Mouse (Mus musculus) midbrain, embryonic 12.5 days (tissue): ENCODE measurements around the gene Hdgf. TPM values are rescaled to one million over a fixed set of nuclear protein-coding genes. Genes with fewer than 3 reads are reported as not detected.
"Not testable (repeated sequence)": the region's sequence is repeated elsewhere in the genome, so short reads cannot be mapped to it uniquely, and the experiment has no call there.

Experiments
- ATAC-seq: fragments of 200-750 bp; cut with Nextera tagmentation; 2 replicates; pipeline ENCODE4 v1.8.0; 2017; ENCODE audit warnings: low read depth, moderate TSS enrichment, moderate library complexity; ENCODE audit not compliant: low FRiP score
- H3K27ac ChIP-seq: fragments of 300-500 bp; sonication (generic); replicated peaks from 2 replicates; pipeline ENCODE4 v1.5.1; 2016; ENCODE audit warnings: mild to moderate bottlenecking
- H3K27me3 ChIP-seq: fragments of 300-500 bp; sonication (generic); 2 replicates; pipeline ENCODE4 v1.6.1; 2016; ENCODE audit warnings: mild to moderate bottlenecking
- H3K36me3 ChIP-seq: fragments of 300-500 bp; sonication (generic); 2 replicates; pipeline ENCODE4 v1.6.1; 2016
- H3K4me1 ChIP-seq: fragments of 300-500 bp; sonication (generic); 2 replicates; pipeline ENCODE4 v1.6.1; 2016
- H3K4me2 ChIP-seq: fragments of 300-500 bp; sonication (generic); replicated peaks from 2 replicates; pipeline ENCODE4 v1.6.1; 2016; ENCODE audit warnings: mild to moderate bottlenecking, moderate library complexity
- H3K4me3 ChIP-seq: fragments of 300-500 bp; sonication (generic); 2 replicates; pipeline ENCODE4 v1.5.1; 2016; ENCODE audit warnings: mild to moderate bottlenecking
- H3K9ac ChIP-seq: fragments of 300-500 bp; sonication (generic); replicated peaks from 2 replicates; pipeline ENCODE4 v1.6.1; 2016; ENCODE audit warnings: mild to moderate bottlenecking, moderate library complexity
- H3K9me3 ChIP-seq: fragments of 300-500 bp; sonication (generic); 2 replicates; pipeline ENCODE4 v1.6.1; 2016; ENCODE audit warnings: mild to moderate bottlenecking
- WGBS: fragments of 180-500 bp; shearing (Covaris S2); methylation state at CpG from one replicate; pipeline ENCODE4 v1.1.7; 2016; 5-methylcytosine and 5-hydroxymethylcytosine counted together
- polyA plus RNA-seq: library from polyadenylated mRNA; unstranded; fragments of >200 nt; fragmentation: Nextera tagmentation; extraction: Ambion mirVana; gene quantifications from 2 replicates; pipeline ENCODE4 v1.2.1, GENCODE M21; 2016

Gene Hdgf
- polyA plus RNA-seq = 233 and 243 TPM in 2 replicates

GRCm38 (mm10) chr3:87905880-87906485, at the start of gene Hdgf:
Hdgf (plus strand) TSS chr3:87906321.
- H3K4me1 ChIP-seq = peaks cover 39% of the 10 kb centered on the region
- peak within 1 kb of the TSS; percentile 92 for H3K27ac ChIP-seq
- no peaks in the 10 kb centered on the region for H3K36me3 ChIP-seq
- peak within 1 kb of the TSS; percentile 98 for H3K4me3 ChIP-seq
- no peaks in the 10 kb centered on the region for H3K9me3 ChIP-seq
- 2% methylated on average over 57 of the region's 57 CpGs for WGBS
- H3K9ac ChIP-seq = peak within 1 kb of the TSS; percentile 91
- H3K4me2 ChIP-seq = peak within 1 kb of the TSS; percentile 97
- H3K27me3 ChIP-seq = no peaks in the 10 kb centered on the region
- peak; percentile 95 for ATAC-seq

GRCm38 (mm10) chr3:87857666-87858065, 48.5 kb upstream of the Hdgf start:
- Histone ChIP-seq H3K4me1 (peaks cover 6% of the 10 kb centered on the region; the same call in 1 of the 2 replicates), H3K9me3 (no peaks in the 10 kb centered on the region), H3K27ac (no peak overlapping the region), H3K36me3 (peaks cover 61% of the 10 kb centered on the region), H3K4me3 (no peak overlapping the region), H3K27me3 (no peaks in the 10 kb centered on the region), H3K9ac (no peak overlapping the region), H3K4me2 (no peak overlapping the region)
- ATAC-seq = no peak
- WGBS = 91% methylated on average over 8 of the region's 8 CpGs

GRCm38 (mm10) chr3:87859813-87860212, 46.3 kb upstream of the Hdgf start:
- no peak overlapping the region for H3K27ac ChIP-seq
- WGBS = 33% methylated on average over 3 of the region's 3 CpGs
- H3K4me2 ChIP-seq = no peak overlapping the region
- no peaks in the 10 kb centered on the region for H3K4me1 ChIP-seq
- peaks cover 74% of the 10 kb centered on the region for H3K36me3 ChIP-seq
- H3K9me3 ChIP-seq = no peaks in the 10 kb centered on the region
- no peaks in the 10 kb centered on the region for H3K27me3 ChIP-seq
- ATAC-seq = no peak
- H3K9ac ChIP-seq = no peak overlapping the region
- no peak overlapping the region for H3K4me3 ChIP-seq

DNA sequence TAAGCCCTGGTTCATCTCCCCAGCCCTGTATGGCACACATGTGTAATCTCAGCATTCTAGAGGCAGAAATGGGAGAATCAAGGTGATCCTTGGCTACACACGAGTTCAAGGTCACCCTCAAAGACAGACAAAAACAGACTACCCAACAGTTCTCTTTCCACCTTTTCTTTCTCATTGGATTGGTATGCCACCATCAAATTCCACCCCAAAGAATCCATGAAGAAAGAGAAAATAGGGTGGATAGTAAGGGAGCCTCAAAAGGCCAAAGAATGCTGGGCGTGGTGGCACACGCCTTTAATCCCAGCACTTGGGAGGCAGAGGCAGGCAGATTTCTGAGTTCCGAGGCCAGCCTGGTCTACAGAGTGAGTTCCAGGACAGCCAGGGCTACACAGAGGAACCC, 42.0 kb upstream of the Hdgf start:
- not testable (repeated sequence) for H3K4me2 ChIP-seq, ATAC-seq, H3K4me1 ChIP-seq, H3K9ac ChIP-seq, H3K27me3 ChIP-seq, H3K27ac ChIP-seq, H3K9me3 ChIP-seq, H3K4me3 ChIP-seq
- H3K36me3 ChIP-seq = peaks cover 78% of the 10 kb centered on the region
- WGBS = 93% methylated on average over 4 of the region's 4 CpGs

- WGBS = 95% methylated on average over 4 of the region's 4 CpGs
- H3K4me3 ChIP-seq = no peak overlapping the region
Measured at GRCm38 (mm10) chr3:87877730-87878129, 28.4 kb upstream of the Hdgf start.

GRCm38 (mm10) chr3:87884291-87884690, 21.8 kb upstream of the Hdgf start:
- H3K9ac ChIP-seq = peak overlapping the region; percentile 97
- peaks cover 15% of the 10 kb centered on the region; the same call in 1 of the 2 replicates for H3K36me3 ChIP-seq
- no peak for ATAC-seq
- peak overlapping the region; percentile 99 for H3K4me3 ChIP-seq
- no peaks in the 10 kb centered on the region for H3K27me3 ChIP-seq
- no peak overlapping the region for H3K27ac ChIP-seq
- no peaks in the 10 kb centered on the region for H3K9me3 ChIP-seq
- H3K4me1 ChIP-seq = peaks cover 21% of the 10 kb centered on the region
- H3K4me2 ChIP-seq = peak overlapping the region; percentile 94
- WGBS = 2% methylated on average over 3 of the region's 3 CpGs

More at GRCm38 (mm10) chr3:87877730-87878129, 28.4 kb upstream of the Hdgf start:
- no peak overlapping the region for H3K9ac ChIP-seq
- no peak overlapping the region for H3K4me2 ChIP-seq
- H3K4me1 ChIP-seq = 0 out of 2 replicates have a peak, but pooled peaks cover 4% of the 10 kb centered on the region
- no peak for ATAC-seq
- no peaks in the 10 kb centered on the region for H3K9me3 ChIP-seq
- H3K27ac ChIP-seq = no peak overlapping the region
- peaks cover 34% of the 10 kb centered on the region; the same call in 1 of the 2 replicates for H3K36me3 ChIP-seq
- no peaks in the 10 kb centered on the region for H3K27me3 ChIP-seq

GRCm38 (mm10) chr3:87884708-87885251, 21.3 kb upstream of the Hdgf start:
- Histone ChIP-seq H3K4me1 (peaks cover 21% of the 10 kb centered on the region), H3K4me3 (peak overlapping the region; percentile 99), H3K27me3 (no peaks in the 10 kb centered on the region), H3K36me3 (peaks cover 14% of the 10 kb centered on the region; the same call in 1 of the 2 replicates), H3K4me2 (peak overlapping the region; percentile 94), H3K27ac (peak overlapping the region; percentile 83), H3K9me3 (no peaks in the 10 kb centered on the region), H3K9ac (peak overlapping the region; percentile 97)
- WGBS = under 1% methylated on average over 28 of the region's 28 CpGs
- peak; percentile 20 for ATAC-seq

- Histone ChIP-seq H3K36me3 (peaks cover 9% of the 10 kb centered on the region; the same call in 1 of the 2 replicates), H3K27me3 (no peaks in the 10 kb centered on the region), H3K4me1 (peaks cover 21% of the 10 kb centered on the region), H3K27ac (peak within 1 kb of the TSS; percentile 83), H3K4me3 (peak within 1 kb of the TSS; percentile 99), H3K9ac (peak within 1 kb of the TSS; percentile 97), H3K9me3 (no peaks in the 10 kb centered on the region), H3K4me2 (peak within 1 kb of the TSS; percentile 94)
- WGBS = under 1% methylated on average over 33 of the region's 33 CpGs
- ATAC-seq = peak; percentile 98
Measured at GRCm38 (mm10) chr3:87885281-87886003, 20.7 kb upstream of the Hdgf start, which contains the start of gene Prcc. Prcc (minus strand) TSS chr3:87885608.

- 7% methylated on average over 10 of the region's 10 CpGs for WGBS
- H3K9me3 ChIP-seq = no peaks in the 10 kb centered on the region
- H3K4me3 ChIP-seq = peak overlapping the region; percentile 99
- no peak; the same call in none of the 2 replicates for ATAC-seq
- H3K4me1 ChIP-seq = peaks cover 21% of the 10 kb centered on the region
- no peak overlapping the region; the same call in 1 of the 2 replicates for H3K27ac ChIP-seq
- no peak overlapping the region for H3K9ac ChIP-seq
- H3K4me2 ChIP-seq = peak overlapping the region; percentile 47
- H3K36me3 ChIP-seq = 0 out of 2 replicates have a peak, but pooled peaks cover 5% of the 10 kb centered on the region
- no peaks in the 10 kb centered on the region for H3K27me3 ChIP-seq
Measured at GRCm38 (mm10) chr3:87886004-87886365, 20.1 kb upstream of the Hdgf start.

DNA sequence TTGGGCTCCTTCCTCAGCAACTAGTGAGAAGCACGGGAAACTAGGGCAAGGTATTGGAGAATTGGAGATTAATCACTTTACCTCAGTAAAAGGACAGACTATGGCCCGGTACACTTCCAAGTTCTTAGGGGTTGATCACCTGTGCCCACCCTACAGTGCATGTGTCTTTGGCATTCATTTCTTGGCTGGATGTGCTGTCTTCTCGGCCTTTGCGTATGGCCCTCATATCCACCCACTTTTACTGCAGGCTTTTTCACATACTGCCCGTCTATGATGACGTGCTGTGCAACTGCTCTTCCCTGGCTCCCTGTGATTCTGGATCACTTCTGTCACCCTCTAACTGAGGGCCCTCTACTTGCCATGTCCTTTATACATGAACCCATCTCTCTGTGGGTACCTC, 19.7 kb upstream of the Hdgf start:
- Histone ChIP-seq H3K4me1 (peaks cover 21% of the 10 kb centered on the region), H3K4me2 (peak overlapping the region; percentile 47), H3K9ac (no peak overlapping the region), H3K9me3 (no peaks in the 10 kb centered on the region), H3K36me3 (0 out of 2 replicates have a peak, but pooled peaks cover 2% of the 10 kb centered on the region), H3K27me3 (no peaks in the 10 kb centered on the region), H3K27ac (no peak overlapping the region), H3K4me3 (peak overlapping the region; percentile 99; the same call in 1 of the 2 replicates)
- 85% methylated on average over 6 of the region's 6 CpGs for WGBS
- no peak for ATAC-seq

DNA sequence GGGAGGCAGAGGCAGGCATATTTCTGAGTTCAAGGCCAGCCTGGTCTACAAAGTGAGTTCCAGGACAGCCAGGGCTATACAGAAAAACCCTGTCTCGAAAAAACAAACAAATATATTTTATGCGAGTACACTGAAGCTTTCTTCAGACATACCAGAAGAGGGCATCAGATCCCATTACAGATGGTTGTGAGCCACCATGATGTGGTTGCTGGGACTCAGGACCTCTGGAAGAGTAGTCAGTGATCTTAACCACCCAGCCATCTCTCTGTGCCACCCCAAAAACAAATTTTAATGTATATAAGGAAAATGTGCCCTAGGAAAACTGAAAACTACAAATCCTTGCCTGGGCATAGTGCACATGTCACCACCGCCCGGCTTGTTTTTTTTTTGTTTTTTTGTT, 18.7 kb upstream of the Hdgf start:
- ATAC-seq = not testable (repeated sequence)
- 81% methylated on average over 4 of the region's 4 CpGs for WGBS

DNA sequence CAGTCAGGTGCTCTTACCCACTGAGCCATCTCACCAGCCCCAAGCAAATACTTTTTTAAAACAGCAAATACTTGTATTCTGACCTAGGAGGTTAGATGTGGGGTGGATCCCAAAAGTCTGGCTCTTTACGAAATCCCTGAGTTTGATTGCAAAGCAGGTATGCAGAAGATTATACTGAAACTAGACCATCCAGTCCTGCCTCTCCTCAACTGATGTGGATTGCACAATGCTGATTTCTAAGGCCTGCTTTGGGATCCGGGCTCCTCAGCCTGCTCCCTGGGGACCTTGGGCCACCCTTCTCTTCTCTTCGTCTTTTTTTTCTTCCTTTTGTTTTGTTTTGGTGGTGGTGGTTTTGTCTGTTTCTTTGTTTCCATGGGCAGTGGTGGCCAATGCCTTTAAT, 14.6 kb upstream of the Hdgf start:
- Histone ChIP-seq H3K27me3 (no peaks in the 10 kb centered on the region), H3K9ac (no peak overlapping the region), H3K9me3 (no peaks in the 10 kb centered on the region), H3K4me3 (no peak overlapping the region), H3K27ac (no peak overlapping the region), H3K36me3 (no peaks in the 10 kb centered on the region), H3K4me1 (no peaks in the 10 kb centered on the region), H3K4me2 (no peak overlapping the region)
- no peak for ATAC-seq
- WGBS = 46% methylated on average over 3 of the region's 3 CpGs

More for the DNA sequence above, 18.7 kb upstream of the Hdgf start:
- peaks cover 20% of the 10 kb centered on the region for H3K4me1 ChIP-seq
- not testable (repeated sequence) for H3K36me3 ChIP-seq, H3K27ac ChIP-seq, H3K4me2 ChIP-seq, H3K9ac ChIP-seq, H3K27me3 ChIP-seq, H3K9me3 ChIP-seq, H3K4me3 ChIP-seq
